Mouse (Mus musculus) stomach, postnatal 0 days (tissue): ENCODE results near the gene Map3k14.

Experiments used
- CTCF ChIP-seq: IDR thresholded peaks from 2 replicates; pipeline ENCODE4 v1.5.1; 2016; ENCODE audit warnings: antibody characterized with exemption, low read depth, mild to moderate bottlenecking, moderate library complexity
- EP300 ChIP-seq: optimal IDR thresholded peaks from 2 replicates; pipeline ENCODE3; 2016; ENCODE audit warnings: antibody characterized with exemption

DNA sequence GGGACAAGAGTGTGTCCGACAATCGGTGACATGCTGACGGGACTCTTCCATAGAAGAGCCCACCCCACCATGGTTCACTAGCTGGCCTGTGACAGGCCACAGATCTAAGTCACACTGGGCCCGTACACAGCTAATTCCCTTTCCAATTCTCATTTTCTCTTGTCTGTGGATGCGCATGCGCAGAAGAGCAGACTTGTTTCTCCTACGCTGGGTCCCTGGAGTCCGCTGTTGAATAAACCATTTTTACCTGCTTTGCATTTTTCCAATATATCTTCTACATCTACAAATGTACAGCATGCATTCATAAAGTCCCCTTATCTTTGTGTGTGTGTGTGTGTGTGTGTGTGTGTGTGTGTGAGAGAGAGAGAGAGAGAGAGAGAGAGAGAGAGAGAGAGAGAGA is 9.2 kb upstream of the Map3k14 start:
- TF ChIP-seq CTCF, result no peak
- TF ChIP-seq EP300, result no peak
